Mouse (Mus musculus): ENCODE measurements around the gene Foxp1.

Gene Foxp1

GRCm38 (mm10) chr6:99359036-99359698 lies 163.4 kb downstream of the Foxp1 start:
- no peak for DNase-seq (ENCODE audit: low spot score)

GRCm38 (mm10) chr6:99357931-99358330 lies 164.6 kb downstream of the Foxp1 start:
- no peak for DNase-seq (ENCODE audit: low spot score)

GRCm38 (mm10) chr6:99354338-99354737 lies 168.2 kb downstream of the Foxp1 start:
- DNase-seq (ENCODE audit: low spot score): no peak

GRCm38 (mm10) chr6:99353441-99353840 lies 169.1 kb downstream of the Foxp1 start:
- no peak for DNase-seq (ENCODE audit: low spot score)

- no peak for DNase-seq (ENCODE audit: low spot score)
Observed at GRCm38 (mm10) chr6:99350566-99350965, 172.0 kb downstream of the Foxp1 start.

- no peak for DNase-seq (ENCODE audit: low spot score)
Observed at GRCm38 (mm10) chr6:99350156-99350555, 172.4 kb downstream of the Foxp1 start.

- DNase-seq (ENCODE audit: low spot score): no peak
Observed at GRCm38 (mm10) chr6:99347836-99348235, 174.7 kb downstream of the Foxp1 start.

- no peak for DNase-seq (ENCODE audit: low spot score)
Observed at GRCm38 (mm10) chr6:99344966-99345365, 177.6 kb downstream of the Foxp1 start.

- DNase-seq (ENCODE audit: low spot score): no peak
Observed at GRCm38 (mm10) chr6:99344357-99344756, 178.2 kb downstream of the Foxp1 start.

GRCm38 (mm10) chr6:99343815-99344214 lies 178.7 kb downstream of the Foxp1 start:
- no peak for DNase-seq (ENCODE audit: low spot score)

GRCm38 (mm10) chr6:99342416-99342815 lies 180.1 kb downstream of the Foxp1 start:
- no peak for DNase-seq (ENCODE audit: low spot score)

GRCm38 (mm10) chr6:99340902-99341301 lies 181.6 kb downstream of the Foxp1 start:
- DNase-seq (ENCODE audit: low spot score): no peak

GRCm38 (mm10) chr6:99339986-99340721 lies 182.4 kb downstream of the Foxp1 start:
- DNase-seq (ENCODE audit: low spot score): no peak

- DNase-seq (ENCODE audit: low spot score): no peak
Observed at GRCm38 (mm10) chr6:99339343-99339620, 183.2 kb downstream of the Foxp1 start.

GRCm38 (mm10) chr6:99338593-99339342 lies 183.8 kb downstream of the Foxp1 start:
- no peak for DNase-seq (ENCODE audit: low spot score)

GRCm38 (mm10) chr6:99338174-99338573 lies 184.3 kb downstream of the Foxp1 start:
- no peak for DNase-seq (ENCODE audit: low spot score)

- DNase-seq (ENCODE audit: low spot score): no peak
Observed at GRCm38 (mm10) chr6:99337575-99337974, 184.9 kb downstream of the Foxp1 start.

GRCm38 (mm10) chr6:99336191-99336590 lies 186.3 kb downstream of the Foxp1 start:
- no peak for DNase-seq (ENCODE audit: low spot score)

- no peak for DNase-seq (ENCODE audit: low spot score)
Observed at GRCm38 (mm10) chr6:99335174-99335830, 187.2 kb downstream of the Foxp1 start.

- no peak for DNase-seq (ENCODE audit: low spot score)
Observed at GRCm38 (mm10) chr6:99334255-99334654, 188.3 kb downstream of the Foxp1 start.

GRCm38 (mm10) chr6:99333127-99333526 lies 189.4 kb downstream of the Foxp1 start:
- DNase-seq (ENCODE audit: low spot score): no peak

GRCm38 (mm10) chr6:99330169-99330568 lies 192.4 kb downstream of the Foxp1 start:
- no peak for DNase-seq (ENCODE audit: low spot score)

- DNase-seq (ENCODE audit: low spot score): no peak
Observed at GRCm38 (mm10) chr6:99328634-99329033, 193.9 kb downstream of the Foxp1 start.

Data from testis, postnatal 10 days (tissue).